Mouse (Mus musculus): Measurements from ENCODE around the gene Gm26727.
"Not testable (repeated sequence)": the region's sequence is repeated elsewhere in the genome, so short reads cannot be mapped to it uniquely, and the experiment has no call there.

Gene Gm26727

DNA sequence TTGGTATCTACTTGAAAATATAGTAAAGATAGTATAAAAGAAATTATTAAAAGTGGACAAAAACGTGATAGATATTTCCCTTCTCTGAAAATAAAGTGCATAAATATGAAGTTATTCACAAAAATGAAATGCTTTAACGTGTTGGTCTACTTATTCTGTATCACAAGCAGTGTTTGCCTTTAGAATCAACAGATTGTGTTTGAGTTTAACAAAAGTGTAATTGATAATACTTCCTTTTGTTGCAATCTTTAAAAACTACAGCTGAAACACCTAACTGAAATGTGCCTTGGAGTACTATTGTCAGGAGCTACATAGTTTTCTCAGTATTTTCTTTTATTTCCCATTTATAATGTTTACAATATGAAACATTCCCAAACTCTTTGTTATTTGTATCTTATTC, at the start of gene Gm26727:
Gene Gm26727, minus strand, starts transcription at position 101 of the 400 bp plus-strand sequence.
- no peak for DNase-seq (ENCODE audit: low read depth in 1 of 2, low spot score in 2 of 2)

DNA sequence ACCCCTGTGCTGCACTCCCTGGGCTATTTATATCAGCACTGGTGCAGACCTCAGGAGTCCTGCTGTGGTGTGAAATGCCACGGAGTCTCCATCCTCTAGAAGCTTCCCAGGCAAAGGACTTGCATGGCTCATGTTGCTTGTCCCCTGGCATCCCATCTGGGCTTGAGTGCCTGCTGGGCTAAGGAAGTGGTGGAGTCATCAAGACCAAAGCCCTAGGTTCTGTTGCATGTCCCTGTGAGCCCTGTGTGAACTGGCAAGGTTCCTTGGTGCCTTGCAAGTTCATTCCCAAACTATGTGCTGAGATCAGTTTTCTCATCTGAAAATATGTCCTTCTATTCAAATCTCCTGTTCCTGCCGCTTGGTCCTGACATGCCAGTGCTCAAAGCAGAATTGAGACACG, 48.1 kb upstream of the Gm26727 start:
- DNase-seq (ENCODE audit: low read depth in 1 of 2, low spot score in 2 of 2) = no peak

DNA sequence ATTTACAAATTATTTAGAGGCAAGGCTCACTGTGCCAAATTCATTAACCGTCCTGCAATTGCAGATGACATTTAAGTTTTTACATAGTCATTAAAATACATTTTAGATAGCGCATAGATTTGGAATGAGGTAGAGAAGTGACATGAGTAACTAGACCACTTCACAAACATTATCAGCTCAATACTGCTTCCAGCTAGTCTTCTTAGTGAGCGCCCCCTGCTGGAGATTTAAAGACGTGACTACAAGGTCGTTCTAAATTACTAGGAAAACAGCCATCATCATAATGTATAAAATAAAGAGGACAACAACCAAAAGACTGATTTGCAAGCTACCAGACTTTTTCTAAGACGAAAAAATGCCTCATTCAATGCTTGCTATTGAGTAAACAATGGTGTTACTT, 44.8 kb upstream of the Gm26727 start:
- DNase-seq (ENCODE audit: low read depth in 1 of 2, low spot score in 2 of 2) = no peak

DNA sequence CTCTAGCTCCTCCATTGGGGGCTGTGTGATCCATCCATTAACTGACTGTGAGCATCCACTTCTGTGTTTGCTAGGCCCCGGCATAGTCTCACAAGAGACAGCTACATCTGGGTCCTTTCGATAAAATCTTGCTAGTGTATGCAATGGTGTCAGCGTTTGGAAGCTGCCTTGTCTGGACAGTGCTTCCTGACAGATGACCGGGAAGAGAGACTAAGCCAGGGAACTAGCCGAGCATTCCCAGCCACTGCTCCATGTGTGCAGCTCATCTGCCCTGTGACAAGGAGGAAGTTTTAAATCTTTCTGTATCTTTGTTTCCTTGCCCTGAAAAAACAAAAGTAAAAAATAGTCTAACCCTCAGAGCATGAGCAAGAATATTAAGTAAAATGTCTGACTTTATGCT, 37.0 kb upstream of the Gm26727 start:
- DNase-seq (ENCODE audit: low read depth in 1 of 2, low spot score in 2 of 2) = not testable (repeated sequence)

DNA sequence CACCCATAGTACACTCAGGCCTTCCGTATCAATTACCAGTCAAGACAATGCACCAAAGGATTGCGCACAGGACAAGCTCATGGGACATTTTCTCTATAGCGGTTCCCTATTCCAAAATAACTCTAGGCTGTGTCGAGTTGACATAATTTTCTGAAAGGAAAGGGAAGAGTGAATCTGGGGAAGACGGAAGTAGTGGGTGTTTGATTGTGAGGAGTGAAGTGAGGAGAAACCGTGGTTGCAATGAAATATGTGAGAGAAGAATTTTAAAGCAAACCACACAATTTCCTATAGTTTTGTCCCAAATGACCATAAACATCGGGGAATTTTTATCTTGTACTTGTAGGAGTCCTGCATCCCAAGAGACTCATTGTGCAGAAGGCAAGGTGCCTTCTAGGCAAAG, 34.1 kb upstream of the Gm26727 start:
- no peak for DNase-seq (ENCODE audit: low read depth in 1 of 2, low spot score in 2 of 2)

DNA sequence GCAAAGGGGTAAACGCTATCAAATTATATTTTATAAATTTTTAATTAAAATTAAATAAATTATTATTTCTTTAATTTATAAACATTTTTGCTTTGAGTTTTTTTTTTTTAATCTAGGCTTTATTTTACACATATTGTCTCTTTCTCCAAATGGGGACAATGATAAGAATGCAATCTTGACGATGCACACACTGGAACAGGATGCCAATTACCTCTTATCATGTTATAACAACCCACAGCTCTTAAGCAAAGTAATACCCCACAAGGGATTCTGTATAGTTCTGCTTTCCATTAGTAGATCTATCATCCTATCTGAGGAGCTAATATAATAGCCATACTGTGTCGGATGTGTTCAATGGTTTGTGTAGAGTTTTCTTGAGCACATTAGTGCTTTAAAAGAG, 27.9 kb upstream of the Gm26727 start:
- DNase-seq (ENCODE audit: low read depth in 1 of 2, low spot score in 2 of 2) = no peak

DNA sequence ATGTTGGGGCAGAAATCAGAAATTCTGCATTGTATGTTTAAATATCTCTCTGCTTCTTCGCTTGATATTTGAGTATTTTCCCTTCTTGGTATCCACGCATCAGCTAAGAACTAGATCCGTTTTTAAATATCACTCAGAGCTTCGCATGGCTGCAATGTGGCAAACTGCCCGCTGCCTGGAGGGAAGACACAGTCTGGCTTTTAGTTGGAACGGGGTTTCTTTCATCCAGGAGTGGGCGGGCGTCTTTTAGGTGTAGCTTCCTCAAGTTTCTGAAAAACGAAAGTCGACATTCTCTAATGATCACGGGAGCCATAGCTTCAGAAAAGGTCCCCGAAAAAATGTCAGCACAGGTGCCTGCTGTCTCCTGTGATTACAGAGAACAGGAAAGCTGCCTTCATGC, 14.2 kb upstream of the Gm26727 start:
- no peak for DNase-seq (ENCODE audit: low read depth in 1 of 2, low spot score in 2 of 2)

DNA sequence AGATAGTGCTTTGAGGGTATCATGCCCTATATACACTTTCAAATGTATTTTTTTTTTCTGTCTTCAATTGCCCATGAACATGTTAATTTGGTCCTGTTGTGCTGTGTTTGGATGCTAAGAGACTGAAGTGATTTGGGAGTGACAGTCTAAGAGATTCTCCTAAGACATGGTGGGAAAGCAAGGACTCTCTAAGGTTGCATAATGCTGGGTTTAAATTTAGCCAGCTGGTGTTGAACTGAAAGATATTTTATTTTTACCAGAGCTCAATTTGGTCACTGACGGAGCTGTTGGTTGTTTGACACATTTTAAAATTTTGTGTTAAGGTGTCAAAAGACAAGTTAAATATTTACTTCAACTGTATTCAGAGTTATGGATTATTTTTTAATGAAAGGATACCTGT, 13.8 kb upstream of the Gm26727 start:
- no peak for DNase-seq (ENCODE audit: low read depth in 1 of 2, low spot score in 2 of 2)

DNA sequence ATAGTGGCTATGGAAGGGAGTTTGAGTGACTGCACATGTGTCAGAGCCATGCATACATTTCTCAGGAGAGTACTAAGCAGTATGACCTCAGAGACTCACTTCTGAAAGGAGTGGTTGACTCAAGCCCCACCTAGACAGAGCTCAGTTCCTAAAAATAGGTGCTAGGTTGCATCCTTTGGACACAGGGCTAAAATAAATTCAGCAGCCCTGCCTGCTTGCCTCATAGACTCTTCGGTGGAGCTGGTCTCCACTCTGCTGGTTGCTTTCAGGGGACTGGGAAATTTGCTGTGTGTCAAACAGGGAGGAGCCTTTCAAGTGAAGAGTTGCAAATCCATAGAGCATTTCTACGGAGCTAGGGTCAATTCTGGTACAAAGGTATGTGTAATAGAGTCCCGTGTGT, 12.8 kb upstream of the Gm26727 start, which contains the start of gene Xirp2:
Gene Xirp2, plus strand, starts transcription at position 223 of the 400 bp plus-strand sequence.
- DNase-seq (ENCODE audit: low read depth in 1 of 2, low spot score in 2 of 2) = no peak

DNA sequence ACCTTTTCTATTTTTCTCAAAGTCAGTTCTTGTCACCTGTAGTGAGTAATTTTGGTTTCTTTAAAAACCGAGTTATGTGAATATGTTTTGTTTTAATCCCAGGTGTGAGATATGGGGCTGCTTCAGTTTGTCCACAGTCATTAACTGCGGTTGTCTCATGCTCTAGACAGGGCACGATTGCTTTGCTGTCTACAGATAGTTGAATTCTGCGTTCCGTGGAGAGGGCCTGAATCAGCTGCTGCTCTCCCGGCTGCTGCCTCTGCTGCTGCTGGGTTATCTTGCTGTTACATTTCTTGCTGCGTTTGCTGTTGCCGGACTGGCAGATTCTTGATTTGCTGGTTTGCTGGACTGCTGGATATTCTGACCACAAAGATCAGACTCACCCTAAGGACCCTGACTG, 5.3 kb upstream of the Gm26727 start:
- DNase-seq (ENCODE audit: low read depth in 1 of 2, low spot score in 2 of 2) = no peak

DNA sequence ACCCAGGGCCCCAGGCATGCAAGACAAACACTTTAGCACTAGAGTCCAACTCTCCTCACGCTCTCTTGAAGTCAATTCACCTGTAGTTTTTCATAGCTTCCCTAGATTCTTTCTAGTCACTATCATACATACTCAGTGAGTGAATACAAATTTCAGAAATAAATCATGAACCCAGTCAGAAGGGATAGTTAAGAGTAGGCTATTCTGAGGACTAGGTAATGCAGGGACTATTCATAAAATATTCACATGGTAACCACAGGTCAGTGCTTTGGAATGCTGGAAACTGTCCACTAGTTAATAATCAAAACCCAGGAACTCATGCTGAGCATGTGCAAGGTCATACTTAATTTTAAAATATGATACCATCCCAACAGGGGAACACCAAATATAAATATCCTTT, 10.2 kb downstream of the Gm26727 start:
- DNase-seq (ENCODE audit: low read depth in 1 of 2, low spot score in 2 of 2) = no peak

DNA sequence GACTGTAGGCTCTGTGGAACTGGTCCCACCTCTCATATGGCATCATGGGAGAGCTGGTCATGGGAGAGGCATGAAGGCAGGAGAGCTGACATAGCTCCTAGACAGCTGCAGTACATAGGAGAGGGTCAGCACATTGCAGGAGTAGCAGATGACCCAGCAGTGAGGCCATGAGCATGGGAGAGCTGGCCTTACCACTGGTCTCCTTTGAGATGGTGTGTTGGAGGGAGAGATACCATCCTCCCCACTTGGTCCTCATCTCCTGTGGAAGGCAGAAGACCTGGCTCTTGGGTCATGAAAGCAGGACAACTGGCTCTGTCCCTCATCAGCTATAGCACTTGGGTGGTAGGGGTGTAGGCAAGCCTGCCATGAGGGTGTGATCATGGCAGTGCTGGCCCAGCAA, 12.1 kb downstream of the Gm26727 start:
- no peak for DNase-seq (ENCODE audit: low read depth in 1 of 2, low spot score in 2 of 2)

DNA sequence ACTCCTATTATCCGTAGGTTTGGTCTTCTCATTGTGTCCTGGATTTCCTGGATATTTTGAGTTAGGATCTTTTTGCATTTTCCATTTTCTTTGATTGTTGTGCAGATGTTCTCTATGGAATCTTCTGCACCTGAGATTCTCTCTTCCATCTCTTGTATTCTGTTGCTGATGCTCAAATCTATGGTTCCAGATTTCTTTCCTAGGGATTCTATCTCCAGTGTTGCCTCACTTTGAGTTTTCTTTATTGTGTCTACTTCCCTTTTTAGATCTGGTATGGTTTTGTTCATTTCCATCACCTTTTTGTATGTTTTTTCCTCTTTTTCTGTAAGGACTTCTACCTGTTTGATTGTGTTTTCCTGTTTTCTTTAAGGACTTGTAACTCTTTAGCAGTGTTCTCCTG, 19.6 kb downstream of the Gm26727 start, which contains the start of gene Gm21830:
Gene Gm21830, plus strand, starts transcription at position 301 of the 400 bp plus-strand sequence.
- DNase-seq (ENCODE audit: low read depth in 1 of 2, low spot score in 2 of 2) = not testable (repeated sequence)

Data from monocyte, adult 2 months (primary cell).